Comparison of ENCODE assay signal across 9 mouse cellular contexts in genomic region chr3:139509275-139509985, GRCm38 (mm10).
DNase-seq lines count a peak whose midpoint lies in the region; ATAC-seq and TF ChIP-seq lines count a peak whose summit lies in the region.
"Had no signal": no experiment of that assay in that cellular context is flagged by ENCODE, and none has a peak within 500 bp of the region (broad histone marks: within the 10 kb centered on the region; RNA-seq: fewer than 3 reads in every experiment).

No protein-coding gene starts in this region.

- H3K4me3 ChIP-seq in heart, adult 2 months: no peak overlapping the region
- no peak overlapping the region for H3K4me3 ChIP-seq in forebrain, embryonic 13.5 days
- H3K4me3 ChIP-seq in limb, embryonic 14.5 days (replicated peaks; ENCODE audit: low read length): no peak overlapping the region
- H3K4me3 ChIP-seq in thymus, adult 2 months (ENCODE audit: control insufficient read depth, insufficient read depth, low read length): no peak overlapping the region
- H3K4me3 ChIP-seq: erythroblast, embryonic 14.5 days had no signal

- no peak overlapping the region for H3K4me2 ChIP-seq in forebrain, embryonic 13.5 days
- H3K4me2 ChIP-seq in limb, embryonic 14.5 days (replicated peaks; ENCODE audit: low read depth, low read length, severe bottlenecking): no peak overlapping the region

- intact Hi-C loops in heart, adult 2 months (cut with DNase I): no loop called here
- intact Hi-C loops in heart, postnatal 25 days (cut with DNase I): no loop called here

- POLR2A ChIA-PET in Patski (lab: Charles Lee): no interaction called here

- TF ChIP-seq CTCF in heart, adult 2 months (IDR thresholded peaks at IDR 0.05): peak; percentile 45
- TF ChIP-seq CTCF in Patski (IDR thresholded peaks at IDR 0.05): peak; percentile 58
- no peak for TF ChIP-seq CTCF in thymus, adult 2 months (IDR thresholded peaks at IDR 0.05; ENCODE audit: borderline replicate concordance, control insufficient read depth, extremely low read depth, insufficient read depth, low read length, poor library complexity)

- H3K27me3 ChIP-seq in heart, adult 2 months (ENCODE audit: control insufficient read depth, insufficient read depth, low read length): no peaks in the 10 kb centered on the region
- H3K27me3 ChIP-seq in Patski: peaks cover 10% of the 10 kb centered on the region
- H3K27me3 ChIP-seq in forebrain, embryonic 13.5 days: no peaks in the 10 kb centered on the region
- H3K27me3 ChIP-seq in limb, embryonic 14.5 days (ENCODE audit: control insufficient read depth, insufficient read depth, low read length): no peaks in the 10 kb centered on the region
- no peaks in the 10 kb centered on the region for H3K27me3 ChIP-seq in thymus, adult 2 months (ENCODE audit: control insufficient read depth, insufficient read depth, low read length)

- in situ Hi-C loops in Patski (cut with MboI; ENCODE audit: low pct_unique_long_range_greater_than_20kb): no loop called here

- no peak overlapping the region for H3K9ac ChIP-seq in heart, adult 2 months (ENCODE audit: low read depth, low read length)
- no peak overlapping the region for H3K9ac ChIP-seq in forebrain, embryonic 13.5 days
- H3K9ac ChIP-seq in limb, embryonic 14.5 days (ENCODE audit: low read depth, low read length, severe bottlenecking): no peak overlapping the region

- 42% methylated on average over 6 of the region's 6 CpGs for WGBS in heart, adult 2 months
- WGBS in forebrain, embryonic 13.5 days: 32% methylated on average over 6 of the region's 6 CpGs
- 54% methylated on average over 6 of the region's 6 CpGs for WGBS in limb, embryonic 14.5 days
- WGBS in thymus, adult 2 months: 72% methylated on average over 6 of the region's 6 CpGs

- no peaks in the 10 kb centered on the region for H3K36me3 ChIP-seq in heart, adult 2 months (ENCODE audit: control insufficient read depth, insufficient read depth, low read length)
- no peaks in the 10 kb centered on the region for H3K36me3 ChIP-seq in forebrain, embryonic 13.5 days (ENCODE audit: poor library complexity, severe bottlenecking)
- no peaks in the 10 kb centered on the region for H3K36me3 ChIP-seq in limb, embryonic 14.5 days (ENCODE audit: control insufficient read depth, insufficient read depth, low read length)
- H3K36me3 ChIP-seq in thymus, adult 2 months (ENCODE audit: control insufficient read depth, insufficient read depth, low read length): no peaks in the 10 kb centered on the region

- no peaks in the 10 kb centered on the region for H3K79me2 ChIP-seq in heart, adult 2 months (replicated peaks; ENCODE audit: control insufficient read depth, insufficient read depth, low read length)

- peak; percentile 91 for ATAC-seq in Patski
- peak; percentile 91 for ATAC-seq in forebrain, embryonic 13.5 days
- peak; percentile 77 for ATAC-seq in limb, embryonic 14.5 days (ENCODE audit: low FRiP score, low read depth)

- TF ChIP-seq EP300 in heart, adult 2 months (IDR thresholded peaks at IDR 0.05; ENCODE audit: insufficient read depth, low read depth, low read length): no peak

- no peak overlapping the region for H3K27ac ChIP-seq in heart, adult 2 months
- H3K27ac ChIP-seq in forebrain, embryonic 13.5 days: no peak overlapping the region
- H3K27ac ChIP-seq in limb, embryonic 14.5 days (replicated peaks; ENCODE audit: low read depth, low read length): no peak overlapping the region
- no peak overlapping the region for H3K27ac ChIP-seq in thymus, adult 2 months (ENCODE audit: control insufficient read depth, insufficient read depth, low read length)

- no peaks in the 10 kb centered on the region for H3K9me3 ChIP-seq in forebrain, embryonic 13.5 days (replicated peaks)
- no peaks in the 10 kb centered on the region for H3K9me3 ChIP-seq in limb, embryonic 14.5 days (ENCODE audit: control insufficient read depth, low read length)

- no peak for DNase-seq in heart, adult 2 months
- DNase-seq in heart, adult 9 months (ENCODE audit: low spot score in 2 of 2): no peak
- peak; percentile 22 for DNase-seq in Patski (ENCODE audit: low read depth, low spot score)
- peak; percentile 40 for DNase-seq in limb, embryonic 14.5 days (ENCODE audit: low spot score)
- DNase-seq in urinary bladder, postnatal 36 days (ENCODE audit: low spot score in 2 of 2): no peak
- DNase-seq in heart, postnatal 25 days (ENCODE audit: low spot score): no peak
- DNase-seq in thymus, adult 2 months: no peak

- TF ChIP-seq POLR2A in heart, adult 2 months (IDR thresholded peaks at IDR 0.05; ENCODE audit: insufficient read depth, low read depth, low read length): no peak
- TF ChIP-seq POLR2A in limb, embryonic 14.5 days (IDR thresholded peaks at IDR 0.05; ENCODE audit: borderline replicate concordance, extremely low read depth, insufficient read depth, insufficient read length): no peak
- no peak for TF ChIP-seq POLR2A in thymus, adult 2 months (IDR thresholded peaks at IDR 0.05; ENCODE audit: control insufficient read depth, extremely low read depth, insufficient read depth, low read length, poor library complexity)

- no peaks in the 10 kb centered on the region for H3K4me1 ChIP-seq in heart, adult 2 months (ENCODE audit: control insufficient read depth, insufficient read depth, low read length)
- peaks cover 5% of the 10 kb centered on the region; the same call in 1 of the 2 replicates for H3K4me1 ChIP-seq in forebrain, embryonic 13.5 days
- no peaks in the 10 kb centered on the region for H3K4me1 ChIP-seq in limb, embryonic 14.5 days (ENCODE audit: control insufficient read depth, insufficient read depth, low read length)
- H3K4me1 ChIP-seq in thymus, adult 2 months (replicated peaks; ENCODE audit: control insufficient read depth, insufficient read depth, low read length): no peaks in the 10 kb centered on the region

- CTCF ChIA-PET in Patski (lab: Charles Lee): interaction anchor here (0.8 to 2.0 kb wide), 8 partner anchors 8 to 455 kb away, joined by 3 to 6 read pairs (median 3); no protein-coding TSS in a partner anchor

Comparison
In these comparisons a context has a peak if more than half of its experiments do, and no peak if none do; other contexts are left out.
1. DNase-seq: peak in Patski (single experiment) and limb, embryonic 14.5 days (single experiment); none in heart, adult 2 months (0 of 2), heart, adult 9 months (0 of 2), urinary bladder, postnatal 36 days (0 of 2), heart, postnatal 25 days (single experiment) and thymus, adult 2 months (single experiment).
2. Peak in every context shown above with its lines, with median percentiles within 50 percentile points of each other: ATAC-seq.